Mouse (Mus musculus) megakaryocyte, embryonic 14.5 days (primary cell): Measurements from ENCODE around the gene Olfr1412.

Experiments used
- FLI1 ChIP-seq: IDR thresholded peaks from 2 replicates; pipeline ENCODE4 v1.6.1; 2012; ENCODE audit warnings: low read length, inconsistent platforms, mixed read lengths
- GATA1 ChIP-seq: IDR thresholded peaks from 3 replicates; pipeline ENCODE4 v1.6.1; 2012; ENCODE audit warnings: mixed read lengths, low read length, inconsistent platforms, borderline replicate concordance

- TF ChIP-seq FLI1: no peak
- TF ChIP-seq GATA1: no peak
These were observed 32.8 kb downstream of the Olfr1412 start for GRCm38 (mm10) chr1:92618360-92618759.
